Mouse (Mus musculus): ENCODE measurements around the gene Rock2. TPM values are rescaled to one million over a fixed set of nuclear protein-coding genes. Genes with fewer than 3 reads are reported as not detected.
A peak's percentile ranks its signal among the peaks of the same experiment; 100 is the strongest.

Gene Rock2
- polyA plus RNA-seq, 1 experiment from 2014 or later, result 72.1 TPM

DNA sequence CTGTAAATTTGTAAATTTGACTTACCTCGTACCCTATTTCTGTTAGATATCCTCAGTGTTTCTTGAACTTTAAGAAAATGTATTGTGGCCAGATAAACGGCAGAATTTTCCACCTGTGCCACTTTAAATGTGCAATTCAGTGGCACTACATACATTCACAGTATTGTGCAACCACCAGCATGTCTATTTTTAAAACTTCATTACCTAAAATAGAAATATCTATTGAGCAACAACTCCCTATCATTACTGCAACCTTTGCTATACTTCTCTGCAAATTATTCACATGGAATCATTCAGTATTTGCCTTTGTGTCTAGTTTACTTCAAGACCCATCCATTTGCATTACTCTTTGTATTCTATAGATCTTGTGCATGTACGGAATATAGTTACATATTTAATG lies 17.9 kb downstream of the Rock2 start:
- in situ Hi-C loops (cut with MboI; ENCODE audit: low pct_unique_long_range_greater_than_20kb), result no loop called here
- TF ChIP-seq CTCF (IDR thresholded peaks at IDR 0.05), result no peak

DNA sequence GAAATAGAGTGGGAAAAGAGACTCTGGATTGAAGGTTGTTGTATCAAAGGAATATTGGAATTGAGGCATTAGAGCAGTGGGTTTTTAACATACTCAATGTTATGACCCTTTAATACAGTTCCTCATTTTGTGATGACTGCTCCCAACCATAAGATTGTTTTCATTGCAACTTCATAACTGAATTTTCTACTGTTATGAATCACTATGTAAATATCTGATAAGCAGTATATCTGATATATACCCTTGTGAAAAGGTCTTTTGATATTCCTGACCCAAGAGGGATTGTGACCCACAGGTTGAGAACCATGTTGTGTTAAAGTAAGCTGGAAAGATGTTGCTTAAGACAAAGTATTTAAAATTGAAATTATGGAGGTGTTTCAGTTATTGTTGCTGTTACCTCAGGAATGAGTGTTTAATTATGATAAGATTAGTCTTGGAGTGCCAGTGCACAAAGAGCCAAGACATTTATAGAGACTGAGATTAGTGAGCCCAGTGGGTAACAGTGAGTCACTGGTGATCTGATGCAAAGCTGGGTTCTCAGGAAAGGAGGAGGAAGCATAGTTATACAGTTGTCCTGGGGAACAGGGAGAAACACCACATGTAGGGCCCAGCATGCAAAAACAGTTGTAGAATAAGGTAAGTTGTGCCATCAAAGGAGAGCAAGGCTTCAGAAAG lies 25.6 kb downstream of the Rock2 start:
- TF ChIP-seq CTCF (IDR thresholded peaks at IDR 0.05), result no peak
- POLR2A ChIA-PET, result interaction anchor here (1.4 kb wide), 1 partner anchor 25 kb away, joined by 3 read pairs; the partner anchor contains the start of gene Rock2
- CTCF ChIA-PET, result interaction anchor here (0.8 to 2.0 kb wide), 3 partner anchors 9 to 27 kb away, joined by 3 to 8 read pairs (median 4); no protein-coding TSS in a partner anchor
- ATAC-seq (peak; percentile 96), DNase-seq (ENCODE audit: low read depth, low spot score) (peak; percentile 37)
- H3K27me3 ChIP-seq, result no peaks in the 10 kb centered on the region
- in situ Hi-C loops (cut with MboI; ENCODE audit: low pct_unique_long_range_greater_than_20kb), result no loop called here

More for the DNA sequence above, 17.9 kb downstream of the Rock2 start:
- no peaks in the 10 kb centered on the region for H3K27me3 ChIP-seq
- no peak for DNase-seq (ENCODE audit: low read depth, low spot score)
- no peak for ATAC-seq
- ChIA-PET CTCF (no interaction called here), POLR2A (no interaction called here)

DNA sequence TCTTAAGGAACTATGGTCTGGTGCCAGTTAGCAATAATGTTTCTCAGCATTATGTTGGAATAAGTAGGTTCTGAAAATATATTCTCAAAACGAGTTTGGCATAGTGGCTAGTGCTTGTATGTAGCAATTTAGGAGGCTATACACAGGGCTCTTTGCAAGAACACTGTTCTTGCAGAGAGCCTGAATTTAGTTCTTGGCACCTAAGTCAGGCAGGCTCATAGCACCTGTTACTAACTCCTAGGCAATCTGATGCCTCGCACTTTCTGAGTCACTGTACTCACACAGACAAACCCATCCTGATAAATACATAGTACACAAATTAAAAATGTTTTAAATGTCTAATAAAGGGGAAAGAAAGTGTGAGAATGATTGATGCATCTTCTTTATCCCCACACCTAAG lies 33.2 kb downstream of the Rock2 start:
- no peak for ATAC-seq
- in situ Hi-C loops (cut with MboI; ENCODE audit: low pct_unique_long_range_greater_than_20kb), result no loop called here
- ChIA-PET POLR2A (no interaction called here), CTCF (no interaction called here)
- no peak for TF ChIP-seq CTCF (IDR thresholded peaks at IDR 0.05)
- DNase-seq (ENCODE audit: low read depth, low spot score), result no peak
- H3K27me3 ChIP-seq, result no peaks in the 10 kb centered on the region

DNA sequence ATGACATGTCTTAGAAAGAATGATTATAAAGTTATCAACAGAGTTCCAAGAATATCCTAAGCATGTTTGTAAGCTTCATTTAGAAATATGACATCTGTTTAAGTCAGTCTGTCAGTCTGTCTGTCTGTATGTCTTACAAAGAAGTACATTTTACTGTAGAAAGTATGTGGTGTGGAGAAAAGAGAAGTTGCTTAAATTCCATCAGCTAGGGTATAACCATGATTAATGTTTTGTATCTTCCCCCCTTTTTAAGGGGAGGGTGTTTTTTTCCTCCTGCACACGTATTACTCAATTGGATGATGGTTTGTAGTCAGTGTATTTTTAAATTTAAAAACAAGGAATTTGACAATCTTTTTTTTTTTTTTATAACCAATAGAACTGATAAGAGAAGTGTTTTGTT lies 39.7 kb downstream of the Rock2 start:
- TF ChIP-seq CTCF (IDR thresholded peaks at IDR 0.05), result no peak
- POLR2A ChIA-PET, result no interaction called here
- no peaks in the 10 kb centered on the region for H3K27me3 ChIP-seq
- ATAC-seq, result no peak
- DNase-seq (ENCODE audit: low read depth, low spot score), result no peak
- in situ Hi-C loops (cut with MboI; ENCODE audit: low pct_unique_long_range_greater_than_20kb), result no loop called here
- CTCF ChIA-PET, result interaction anchor here (1.0 to 1.2 kb wide), 2 partner anchors 9 to 127 kb away, joined by 3 to 5 read pairs; no protein-coding TSS in a partner anchor

DNA sequence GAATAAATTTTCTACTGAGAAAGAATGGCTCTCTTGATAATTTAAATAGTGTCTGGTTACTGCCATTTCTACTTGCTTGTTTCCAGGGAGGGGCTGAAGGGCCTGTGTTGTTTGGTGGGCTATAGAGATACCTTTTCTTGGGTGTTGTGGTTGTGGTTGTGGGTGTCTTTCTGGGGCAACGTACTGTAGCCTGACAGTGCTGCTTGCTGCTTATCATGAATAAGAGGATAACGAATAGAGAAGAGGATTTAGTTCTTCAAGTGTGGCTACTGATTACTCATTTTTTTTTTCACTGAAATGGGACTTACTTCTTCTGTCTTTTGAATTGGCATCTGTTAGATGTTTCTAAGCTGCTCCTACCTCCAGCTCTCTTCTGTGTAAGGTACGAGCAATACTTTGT lies 47.3 kb downstream of the Rock2 start:
- no peak for TF ChIP-seq CTCF (IDR thresholded peaks at IDR 0.05)
- POLR2A ChIA-PET, result no interaction called here
- DNase-seq (ENCODE audit: low read depth, low spot score) (no peak), ATAC-seq (no peak)
- in situ Hi-C loops (cut with MboI; ENCODE audit: low pct_unique_long_range_greater_than_20kb), result no loop called here
- CTCF ChIA-PET, result interaction anchor here (1.0 to 2.1 kb wide), 3 partner anchors 18 to 134 kb away, joined by 3 to 5 read pairs (median 4); no protein-coding TSS in a partner anchor
- no peaks in the 10 kb centered on the region for H3K27me3 ChIP-seq

DNA sequence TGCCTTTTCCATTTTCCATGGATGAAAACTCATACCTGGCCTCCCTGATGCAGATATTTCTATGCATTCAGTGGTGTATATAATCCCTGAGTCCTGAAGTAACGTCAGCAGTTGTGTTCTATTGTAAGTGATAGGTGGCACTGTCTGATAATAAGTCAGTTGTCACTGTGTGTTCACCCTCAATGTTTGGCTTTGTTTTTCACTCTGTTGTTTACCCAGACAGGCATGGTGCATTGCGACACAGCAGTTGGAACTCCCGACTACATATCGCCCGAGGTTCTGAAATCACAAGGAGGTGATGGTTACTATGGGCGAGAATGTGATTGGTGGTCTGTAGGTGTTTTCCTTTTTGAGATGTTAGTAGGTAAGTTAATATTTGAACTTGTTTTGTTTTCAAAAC lies 53.5 kb downstream of the Rock2 start:
- in situ Hi-C loops (cut with MboI; ENCODE audit: low pct_unique_long_range_greater_than_20kb), result no loop called here
- ATAC-seq (no peak), DNase-seq (ENCODE audit: low read depth, low spot score) (no peak)
- no peak for TF ChIP-seq CTCF (IDR thresholded peaks at IDR 0.05)
- CTCF ChIA-PET, result interaction anchor here (1.0 to 2.5 kb wide), 4 partner anchors 10 to 43 kb away, joined by 3 to 10 read pairs (median 4); no protein-coding TSS in a partner anchor
- no peaks in the 10 kb centered on the region for H3K27me3 ChIP-seq
- POLR2A ChIA-PET, result no interaction called here

DNA sequence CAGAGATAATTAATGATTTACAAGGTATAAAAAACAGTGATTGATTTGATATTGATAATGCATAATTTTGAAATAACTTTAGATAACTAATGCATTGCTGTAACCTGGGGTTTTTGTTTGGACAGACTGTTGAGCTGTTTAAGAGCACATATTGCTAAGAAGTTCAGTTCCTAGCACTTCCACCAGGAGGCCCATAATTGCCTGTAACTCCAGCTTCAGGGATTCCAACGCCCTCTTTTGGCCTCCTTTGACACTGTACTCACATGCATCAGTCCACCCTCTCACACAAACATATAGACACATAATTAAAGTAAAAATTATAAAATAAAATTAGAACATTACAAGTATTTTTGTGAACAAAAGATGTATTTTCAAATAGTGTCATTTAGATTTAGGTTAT lies 64.2 kb downstream of the Rock2 start:
- DNase-seq (ENCODE audit: low read depth, low spot score) (no peak), ATAC-seq (no peak)
- in situ Hi-C loops (cut with MboI; ENCODE audit: low pct_unique_long_range_greater_than_20kb), result no loop called here
- H3K27me3 ChIP-seq, result no peaks in the 10 kb centered on the region
- CTCF ChIA-PET, result interaction anchor here (0.9 to 1.8 kb wide), 5 partner anchors 11 to 129 kb away, joined by 3 to 5 read pairs (median 3); no protein-coding TSS in a partner anchor
- POLR2A ChIA-PET, result no interaction called here
- peak; percentile 69 for TF ChIP-seq CTCF (IDR thresholded peaks at IDR 0.05)

DNA sequence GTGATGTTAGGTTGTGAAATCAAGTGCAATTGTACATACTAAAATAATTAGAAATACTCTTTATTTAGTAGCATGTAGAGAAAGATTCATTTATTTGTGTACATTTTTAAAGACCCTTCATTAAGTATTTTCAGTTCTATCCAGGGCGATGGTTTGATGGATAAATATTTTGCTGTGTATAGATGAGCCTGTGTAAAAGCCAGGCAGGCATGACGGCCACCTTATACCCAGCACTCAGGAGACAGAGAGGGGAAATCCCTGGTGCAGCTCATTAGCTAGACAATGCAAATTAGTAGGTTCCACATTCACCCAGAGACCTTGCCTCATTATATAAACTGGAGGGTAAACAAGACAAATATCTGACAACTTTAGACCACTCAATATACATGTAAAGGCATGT lies 68.7 kb downstream of the Rock2 start:
- ChIA-PET POLR2A (no interaction called here), CTCF (no interaction called here)
- no peaks in the 10 kb centered on the region for H3K27me3 ChIP-seq
- no peak for TF ChIP-seq CTCF (IDR thresholded peaks at IDR 0.05)
- in situ Hi-C loops (cut with MboI; ENCODE audit: low pct_unique_long_range_greater_than_20kb), result no loop called here
- ATAC-seq (no peak), DNase-seq (ENCODE audit: low read depth, low spot score) (no peak)

DNA sequence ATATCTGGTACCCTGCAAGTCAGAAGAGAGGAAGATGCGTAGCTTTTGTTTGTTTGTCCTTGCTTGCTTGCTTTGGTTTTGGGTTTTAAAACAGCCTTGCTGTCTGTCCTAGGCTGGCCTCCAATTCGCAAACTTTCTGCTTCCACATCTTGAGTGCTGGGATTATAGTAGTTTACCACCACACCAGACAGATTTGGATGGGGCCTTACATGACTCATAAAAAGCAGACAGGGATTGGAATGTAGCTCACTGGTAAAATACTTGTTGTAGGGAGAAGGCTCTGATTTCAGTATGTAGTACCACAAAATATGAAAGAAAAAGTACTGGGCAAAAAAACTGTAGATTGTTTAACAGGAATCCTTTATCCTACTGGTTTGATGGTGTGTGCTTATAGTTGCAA lies 72.1 kb downstream of the Rock2 start:
- DNase-seq (ENCODE audit: low read depth, low spot score), result no peak
- ChIA-PET POLR2A (interaction anchor here (0.6 kb wide), 1 partner anchor 10 kb away, joined by 3 read pairs; no protein-coding TSS in a partner anchor), CTCF (interaction anchor here (1.6 to 1.8 kb wide), 2 partner anchors 15 to 138 kb away, joined by 3 to 5 read pairs; no protein-coding TSS in a partner anchor)
- no peak for TF ChIP-seq CTCF (IDR thresholded peaks at IDR 0.05)
- in situ Hi-C loops (cut with MboI; ENCODE audit: low pct_unique_long_range_greater_than_20kb), result no loop called here
- no peak for ATAC-seq
- H3K27me3 ChIP-seq, result no peaks in the 10 kb centered on the region

DNA sequence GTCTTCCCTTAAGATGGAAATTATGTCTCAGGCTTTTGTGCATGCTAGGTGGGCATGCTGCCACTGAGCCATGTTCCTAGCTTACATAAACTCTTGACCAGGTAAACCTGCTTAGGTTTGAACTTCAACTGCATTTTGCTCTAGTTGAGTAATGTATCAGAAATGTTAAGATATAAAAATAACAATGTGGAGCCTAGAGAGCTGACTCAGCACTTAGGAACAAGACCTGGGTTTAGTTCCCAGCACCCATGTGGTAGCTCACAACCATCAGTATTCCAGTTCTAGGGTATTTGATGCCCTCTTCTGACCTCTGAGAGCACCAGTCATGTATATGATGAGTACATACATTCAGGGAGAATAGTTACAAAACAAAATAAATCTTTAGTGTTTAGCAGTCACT lies 82.4 kb downstream of the Rock2 start:
- no peak for TF ChIP-seq CTCF (IDR thresholded peaks at IDR 0.05)
- DNase-seq (ENCODE audit: low read depth, low spot score) (no peak), ATAC-seq (no peak)
- H3K27me3 ChIP-seq, result no peaks in the 10 kb centered on the region
- CTCF ChIA-PET, result interaction anchor here (0.8 kb wide), 1 partner anchor 11 kb away, joined by 3 read pairs; no protein-coding TSS in a partner anchor
- POLR2A ChIA-PET, result interaction anchor here (1.0 kb wide), 1 partner anchor 11 kb away, joined by 3 read pairs; no protein-coding TSS in a partner anchor
- in situ Hi-C loops (cut with MboI; ENCODE audit: low pct_unique_long_range_greater_than_20kb), result no loop called here

DNA sequence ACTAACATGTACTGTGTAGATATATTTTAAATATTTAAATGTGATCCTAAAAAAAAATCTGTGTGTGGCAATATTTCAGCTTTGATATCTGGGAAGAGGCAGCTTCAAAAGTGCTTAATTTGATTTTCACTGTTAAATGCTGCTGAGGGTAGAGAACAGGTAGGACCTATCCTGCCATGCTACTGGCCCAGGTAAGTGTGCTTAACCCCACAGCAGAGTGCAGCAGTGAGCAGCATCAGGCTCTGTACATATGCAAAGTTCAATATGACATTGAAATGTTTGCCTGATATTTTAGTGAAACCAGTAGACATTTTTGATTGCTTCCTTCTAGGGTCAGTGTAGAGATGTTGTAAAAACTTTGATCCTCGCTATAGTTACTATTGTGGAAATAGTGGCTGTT lies 91.1 kb downstream of the Rock2 start:
- CTCF ChIA-PET, result no interaction called here
- POLR2A ChIA-PET, result no interaction called here
- H3K27me3 ChIP-seq, result no peaks in the 10 kb centered on the region
- in situ Hi-C loops (cut with MboI; ENCODE audit: low pct_unique_long_range_greater_than_20kb), result no loop called here
- ATAC-seq (no peak), DNase-seq (ENCODE audit: low read depth, low spot score) (no peak)
- peak; percentile 18 for TF ChIP-seq CTCF (IDR thresholded peaks at IDR 0.05)

Data from Patski (cell line).